8 mouse cellular contexts compared by ENCODE assay signal in the genomic region with DNA sequence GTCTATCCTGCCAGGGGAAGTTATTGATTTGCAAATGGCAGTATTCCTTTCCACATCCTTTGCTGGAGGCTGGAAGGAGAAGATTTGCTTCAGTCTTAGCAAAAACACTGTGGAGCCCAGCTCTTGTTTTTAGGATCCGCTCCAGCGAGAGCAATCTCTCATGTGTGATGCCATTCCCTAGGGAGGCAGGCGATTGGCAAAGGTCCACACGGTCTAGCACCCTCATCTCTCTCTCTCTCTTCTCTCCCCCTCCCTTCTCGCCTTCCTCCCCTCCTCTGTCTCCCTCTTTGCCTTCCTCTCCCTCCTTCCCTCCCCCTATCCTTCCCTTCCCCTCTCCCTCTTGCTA. TPM values are rescaled to one million over a fixed set of nuclear protein-coding genes. Genes with fewer than 3 reads are reported as not detected.
DNase-seq lines count a peak whose midpoint lies in the region; ATAC-seq and TF ChIP-seq lines count a peak whose summit lies in the region.

No protein-coding gene starts in this region.

- no peak for TF ChIP-seq CTCF in liver, adult 2 months (IDR thresholded peaks at IDR 0.05; ENCODE audit: low read depth, low read length)
- TF ChIP-seq CTCF in intestine, postnatal 0 days (IDR thresholded peaks at IDR 0.05; ENCODE audit: low read depth) = no peak

- 71% methylated on average over 5 of the region's 5 CpGs for WGBS in liver, adult 2 months
- WGBS in embryonic facial prominence, embryonic 15.5 days = 55% methylated on average over 5 of the region's 5 CpGs
- 49% methylated on average over 5 of the region's 5 CpGs for WGBS in intestine, postnatal 0 days
- WGBS in midbrain, embryonic 15.5 days = 22% methylated on average over 5 of the region's 5 CpGs

- intact Hi-C loops in gastrocnemius, postnatal 14 days (cut with DNase I; ENCODE audit: low total_unique reads) = no loop called here

- H3K4me1 ChIP-seq in liver, adult 2 months (ENCODE audit: control insufficient read depth, insufficient read depth, low read length) = peaks cover 18% of the 10 kb centered on the region
- H3K4me1 ChIP-seq in embryonic facial prominence, embryonic 15.5 days = peaks cover 22% of the 10 kb centered on the region
- H3K4me1 ChIP-seq in intestine, postnatal 0 days (replicated peaks; ENCODE audit: control insufficient read depth, insufficient read depth, low read length) = 0 out of 2 replicates have a peak, but pooled peaks cover 2% of the 10 kb centered on the region
- peaks cover 25% of the 10 kb centered on the region for H3K4me1 ChIP-seq in midbrain, embryonic 15.5 days

- TF ChIP-seq POLR2A in liver, adult 2 months (IDR thresholded peaks at IDR 0.05; ENCODE audit: extremely low read depth, insufficient read depth, low read length) = no peak

- H3K4me3 ChIP-seq in liver, adult 2 months (ENCODE audit: insufficient read depth, low read depth, low read length) = no peak overlapping the region
- H3K4me3 ChIP-seq in embryonic facial prominence, embryonic 15.5 days (replicated peaks) = no peak overlapping the region
- peak overlapping the region; percentile 22; the same call in 1 of the 2 replicates for H3K4me3 ChIP-seq in intestine, postnatal 0 days (ENCODE audit: low read depth, low read length)
- H3K4me3 ChIP-seq in midbrain, embryonic 15.5 days = peak overlapping the region; percentile 25; the same call in 1 of the 2 replicates

- H3K4me2 ChIP-seq in embryonic facial prominence, embryonic 15.5 days (replicated peaks) = peak overlapping the region; percentile 48
- H3K4me2 ChIP-seq in intestine, postnatal 0 days (replicated peaks; ENCODE audit: low read depth) = peak overlapping the region; percentile 58
- peak overlapping the region; percentile 54 for H3K4me2 ChIP-seq in midbrain, embryonic 15.5 days

- H3K9me3 ChIP-seq in embryonic facial prominence, embryonic 15.5 days (replicated peaks) = no peaks in the 10 kb centered on the region
- no peaks in the 10 kb centered on the region for H3K9me3 ChIP-seq in intestine, postnatal 0 days (ENCODE audit: control insufficient read depth)
- H3K9me3 ChIP-seq in midbrain, embryonic 15.5 days = no peaks in the 10 kb centered on the region

- no peak overlapping the region for H3K9ac ChIP-seq in liver, adult 2 months (ENCODE audit: low read depth, low read length)
- H3K9ac ChIP-seq in embryonic facial prominence, embryonic 15.5 days = no peak overlapping the region
- H3K9ac ChIP-seq in intestine, postnatal 0 days (ENCODE audit: low read depth, low read length) = no peak overlapping the region
- H3K9ac ChIP-seq in midbrain, embryonic 15.5 days = no peak overlapping the region

- ATAC-seq in embryonic facial prominence, embryonic 15.5 days (ENCODE audit: insufficient number of reproducible peaks, low FRiP score, low TSS enrichment, low read depth) = no peak
- no peak for ATAC-seq in intestine, postnatal 0 days
- no peak for ATAC-seq in midbrain, embryonic 15.5 days (replicated peaks)

- H3K79me2 ChIP-seq in liver, adult 2 months (ENCODE audit: control insufficient read depth, insufficient read depth, low read length) = peaks cover 16% of the 10 kb centered on the region; the same call in 1 of the 2 replicates

- no peak overlapping the region for H3K27ac ChIP-seq in liver, adult 2 months (replicated peaks; ENCODE audit: insufficient read depth, low read depth, low read length)
- H3K27ac ChIP-seq in embryonic facial prominence, embryonic 15.5 days (replicated peaks) = no peak overlapping the region
- no peak overlapping the region for H3K27ac ChIP-seq in intestine, postnatal 0 days (ENCODE audit: low read depth, low read length)
- no peak overlapping the region for H3K27ac ChIP-seq in midbrain, embryonic 15.5 days

- H3K27me3 ChIP-seq in liver, adult 2 months (ENCODE audit: control insufficient read depth, insufficient read depth, low read length) = no peaks in the 10 kb centered on the region
- H3K27me3 ChIP-seq in embryonic facial prominence, embryonic 15.5 days = no peaks in the 10 kb centered on the region
- H3K27me3 ChIP-seq in intestine, postnatal 0 days (replicated peaks; ENCODE audit: control insufficient read depth, insufficient read depth, low read length) = no peaks in the 10 kb centered on the region
- no peaks in the 10 kb centered on the region for H3K27me3 ChIP-seq in midbrain, embryonic 15.5 days (replicated peaks)

- H3K36me3 ChIP-seq in liver, adult 2 months (ENCODE audit: control insufficient read depth, insufficient read depth, low read length) = no peaks in the 10 kb centered on the region
- H3K36me3 ChIP-seq in embryonic facial prominence, embryonic 15.5 days = no peaks in the 10 kb centered on the region
- H3K36me3 ChIP-seq in intestine, postnatal 0 days (ENCODE audit: control insufficient read depth, insufficient read depth) = no peaks in the 10 kb centered on the region
- H3K36me3 ChIP-seq in midbrain, embryonic 15.5 days (replicated peaks) = no peaks in the 10 kb centered on the region

- DNase-seq in liver, adult 2 months (ENCODE audit: extremely low read depth, low read depth, low spot score) = peak; percentile 28
- DNase-seq in liver = no peak
- DNase-seq in spleen, adult 18-20 months = no peak
- DNase-seq in gastrocnemius, postnatal 14 days = no peak
- no peak for DNase-seq in gastrocnemius, postnatal 4 days (ENCODE audit: low spot score in 2 of 2)

RNA-seq across cellular contexts. Expression of a gene that starts 29.0 kb away (rescaled TPM):
- 6.1 and 7.9 TPM in 2 replicates for total RNA-seq in liver, adult 2 months (2014; rRNA removed)
- 10.1 and 16.2 TPM in 2 replicates for polyA plus RNA-seq in liver, adult 2 months (2012; rRNA removed)
- 12.7 and 14.9 TPM in 2 replicates for polyA plus RNA-seq in embryonic facial prominence, embryonic 15.5 days (2015; fragmentation: Nextera tagmentation; extraction: Ambion mirVana)
- 8.2 and 9.0 TPM in 2 replicates for polyA plus RNA-seq in intestine, postnatal 0 days (2015; fragmentation: Nextera tagmentation; extraction: Ambion mirVana)
- 20.2 and 24.4 TPM in 2 replicates for polyA plus RNA-seq in midbrain, embryonic 15.5 days (2015; fragmentation: Nextera tagmentation; extraction: Ambion mirVana)
- total RNA-seq in gastrocnemius, postnatal 14 days (2021) = 10 to 100 TPM; 13.9 to 15.4 TPM
- total RNA-seq in gastrocnemius, postnatal 4 days (2021) = 10 to 100 TPM; 28.0 to 29.2 TPM

Comparison
In these comparisons a context has a peak if more than half of its experiments do, and no peak if none do; other contexts are left out.
1. H3K4me3 ChIP-seq: peak in intestine, postnatal 0 days (single experiment) and midbrain, embryonic 15.5 days (single experiment); none in liver, adult 2 months (single experiment) and embryonic facial prominence, embryonic 15.5 days (single experiment).
2. Peak in every context shown above with its lines, with median percentiles within 50 percentile points of each other: H3K4me2 ChIP-seq.